Mouse (Mus musculus) induced T-regulatory cell, adult 2 months (primary cell): Measurements from ENCODE around the gene Phf1.
A peak's percentile ranks its signal among the peaks of the same experiment; 100 is the strongest.

Source experiments
- DNase-seq: peaks from one replicate; pipeline ENCODE4 v3.0.0-alpha.2; 2012; ENCODE audit warnings: low read depth

The Phf1 gene

DNA sequence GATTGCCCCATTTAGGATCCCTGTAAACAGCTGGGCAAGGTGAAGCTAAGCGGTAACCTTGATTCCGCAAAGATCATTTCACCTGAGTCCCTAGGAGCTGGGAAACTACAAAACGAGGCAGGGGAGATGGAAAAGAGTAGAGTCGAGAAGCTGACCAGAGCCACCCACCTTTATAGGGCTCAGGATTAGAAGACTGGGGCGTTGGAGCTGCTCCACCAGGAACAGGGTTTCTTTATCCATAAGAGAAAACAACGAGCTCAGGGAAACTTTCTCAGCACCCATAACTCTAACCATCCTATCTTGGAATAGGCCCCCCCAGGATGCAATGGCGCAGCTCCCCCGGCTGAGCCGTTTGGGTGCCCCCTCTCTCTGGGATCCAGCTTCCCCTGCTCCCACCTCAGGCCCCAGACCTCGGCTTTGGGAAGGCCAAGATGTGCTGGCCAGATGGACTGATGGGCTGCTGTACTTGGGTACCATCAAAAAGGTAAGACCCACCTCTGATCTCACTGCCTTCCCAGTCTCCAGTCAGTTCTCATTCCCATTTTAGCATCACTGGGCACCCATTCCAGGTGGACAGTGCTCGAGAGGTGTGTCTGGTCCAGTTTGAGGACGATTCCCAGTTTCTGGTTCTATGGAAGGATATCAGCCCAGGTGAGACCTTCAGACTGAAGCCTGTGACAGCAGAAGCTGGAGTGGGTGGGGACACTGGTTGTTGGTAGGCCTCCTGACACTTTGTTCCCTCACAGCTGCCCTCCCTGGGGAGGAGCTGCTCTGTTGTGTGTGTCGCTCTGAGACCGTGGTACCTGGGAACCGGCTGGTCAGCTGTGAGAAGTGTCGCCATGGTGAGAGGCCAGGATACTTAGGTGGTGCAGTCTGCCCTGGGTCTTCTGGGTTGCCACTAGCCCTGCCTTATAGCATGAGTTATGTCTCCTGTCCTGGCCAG, 1.3 kb downstream of the Phf1 start:
- no peak for DNase-seq

DNA sequence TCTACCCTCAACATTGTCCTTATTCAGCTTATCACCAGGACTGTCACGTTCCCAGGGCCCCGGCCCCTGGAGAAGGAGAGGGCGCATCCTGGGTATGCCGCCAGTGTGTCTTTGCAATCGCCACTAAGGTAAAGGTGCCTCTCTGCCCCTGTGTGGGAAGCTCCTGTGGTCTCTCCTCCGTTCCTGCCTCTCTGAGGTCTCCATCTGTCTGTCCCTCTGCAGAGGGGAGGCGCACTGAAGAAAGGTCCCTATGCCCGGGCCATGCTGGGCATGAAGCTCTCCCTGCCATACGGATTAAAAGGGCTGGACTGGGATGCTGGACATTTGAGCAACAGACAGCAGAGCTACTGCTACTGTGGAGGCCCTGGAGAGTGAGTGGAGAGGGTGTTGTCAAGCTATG, 2.2 kb downstream of the Phf1 start:
- no peak for DNase-seq

GRCm38 (mm10) chr17:26936453-26936852, 3.6 kb downstream of the Phf1 start:
- no peak for DNase-seq

DNA sequence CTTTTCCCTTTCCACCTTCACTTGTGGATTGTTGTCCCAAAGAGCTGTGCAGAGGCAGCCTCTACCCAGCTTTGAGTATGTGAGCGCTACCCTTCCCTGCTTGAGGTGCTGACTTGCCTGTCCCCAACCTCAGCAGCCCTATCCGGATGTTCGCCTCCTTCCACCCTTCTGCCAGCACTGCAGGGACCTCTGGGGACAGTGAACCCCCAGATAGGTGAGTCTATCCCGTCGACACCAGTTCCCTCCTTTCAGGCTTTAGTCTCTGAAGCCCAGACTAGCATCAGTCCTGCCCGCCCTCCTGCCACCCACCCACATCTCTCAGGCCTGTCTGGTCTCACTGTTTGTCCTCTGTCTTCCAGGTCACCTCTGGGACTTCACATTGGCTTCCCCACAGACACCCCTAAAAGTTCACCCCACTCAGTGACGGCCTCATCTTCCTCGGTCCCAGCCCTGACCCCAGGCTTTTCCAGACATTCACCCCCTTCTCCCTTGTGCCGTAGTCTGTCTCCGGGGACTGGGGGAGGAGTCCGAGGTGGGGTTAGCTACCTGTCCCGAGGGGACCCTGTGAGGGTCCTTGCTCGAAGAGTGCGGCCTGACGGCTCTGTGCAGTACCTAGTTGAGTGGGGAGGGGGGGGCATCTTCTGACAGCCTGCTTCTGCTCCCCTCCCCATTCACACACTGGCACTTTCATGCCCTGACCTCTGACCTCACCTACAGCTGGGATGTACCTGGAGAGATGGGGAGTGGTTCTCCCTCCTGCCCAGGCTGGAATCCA, 4.3 kb downstream of the Phf1 start:
- DNase-seq, result no peak

DNA sequence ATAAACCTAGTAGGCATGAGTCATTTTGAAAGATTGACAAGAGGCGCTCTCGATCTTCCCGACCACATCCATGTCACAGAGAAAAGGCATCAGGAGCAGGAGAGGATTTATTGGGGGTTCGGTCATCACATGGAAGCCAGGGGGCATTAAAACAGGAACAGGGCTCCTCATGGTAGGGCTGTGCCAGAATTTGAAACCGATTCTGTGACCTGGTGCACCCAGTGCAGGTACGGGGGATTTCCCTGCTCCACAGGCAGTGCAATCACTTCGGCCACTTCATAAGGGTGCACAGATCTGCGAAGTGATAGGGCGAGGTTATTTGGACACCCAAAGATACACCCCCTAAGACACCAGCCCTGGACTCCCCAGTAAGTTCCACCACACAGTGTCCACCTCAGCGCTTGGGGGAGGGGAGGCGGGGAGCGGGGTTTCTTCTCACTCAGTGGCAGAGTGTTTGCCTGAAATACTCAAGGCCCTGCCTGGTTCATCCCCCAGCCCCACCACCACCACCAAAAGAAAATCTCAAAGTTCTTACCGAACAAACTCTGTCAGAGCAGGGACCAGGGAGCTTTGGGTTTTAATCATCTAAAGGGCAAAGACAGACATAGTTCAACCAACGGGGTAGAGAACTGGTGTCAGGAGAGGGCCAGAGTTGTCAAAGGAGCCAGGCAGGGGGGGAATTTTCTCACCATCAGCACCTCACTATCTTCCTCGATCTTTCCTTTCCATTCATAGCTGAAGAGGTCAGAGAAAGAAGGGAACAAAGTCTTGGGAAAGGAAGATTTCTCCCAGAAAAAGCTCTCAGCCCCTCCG, 5.2 kb downstream of the Phf1 start:
- peak; percentile 61 for DNase-seq

GRCm38 (mm10) chr17:26938731-26939130, 5.9 kb downstream of the Phf1 start:
- DNase-seq, result no peak

DNA sequence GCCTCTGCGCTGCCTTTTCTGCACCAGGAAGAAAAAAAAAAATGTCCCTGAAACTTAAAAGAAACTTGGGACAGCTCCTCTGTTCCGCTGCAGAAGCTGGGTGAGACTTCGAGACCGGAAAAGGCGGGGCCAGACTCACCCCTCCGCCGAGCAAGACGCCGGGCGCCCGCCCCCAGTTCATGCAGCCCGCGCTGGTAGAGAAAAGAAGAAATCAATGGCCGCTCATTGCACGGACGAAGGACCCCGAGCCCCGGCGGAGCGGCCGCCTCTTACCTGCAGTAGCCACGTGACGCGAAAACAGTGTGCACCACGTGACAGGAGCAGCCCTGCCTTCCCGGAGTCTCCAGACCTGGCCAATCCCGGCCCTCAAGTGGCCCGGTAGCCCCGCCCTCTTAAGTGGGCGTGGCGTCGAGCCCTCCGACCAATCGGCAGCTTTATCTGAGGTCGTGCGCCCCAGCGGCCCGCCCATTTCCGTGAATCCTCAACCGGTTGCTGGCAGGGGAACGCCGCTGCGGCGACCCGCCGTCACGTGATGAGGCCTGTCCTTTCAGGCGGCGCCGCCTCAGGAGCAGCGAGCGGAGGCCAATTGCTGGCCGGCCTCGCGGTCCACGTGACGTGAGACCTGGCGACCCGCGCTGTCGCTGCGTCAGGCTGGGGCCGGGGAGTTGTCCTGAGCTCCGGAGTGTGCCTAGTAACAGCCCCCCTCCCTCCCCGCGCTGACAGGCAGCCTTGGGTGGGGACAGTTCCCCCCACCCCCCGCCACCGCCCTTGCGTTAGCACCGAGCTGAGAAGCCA, 6.5 kb downstream of the Phf1 start, which contains the start of gene Cuta:
Cuta (minus strand) TSS at position 392 of the 795 bp plus-strand sequence.
- peak; percentile 100 for DNase-seq

- no peak for DNase-seq
Measured at GRCm38 (mm10) chr17:26939973-26940300, 7.1 kb downstream of the Phf1 start.

DNA sequence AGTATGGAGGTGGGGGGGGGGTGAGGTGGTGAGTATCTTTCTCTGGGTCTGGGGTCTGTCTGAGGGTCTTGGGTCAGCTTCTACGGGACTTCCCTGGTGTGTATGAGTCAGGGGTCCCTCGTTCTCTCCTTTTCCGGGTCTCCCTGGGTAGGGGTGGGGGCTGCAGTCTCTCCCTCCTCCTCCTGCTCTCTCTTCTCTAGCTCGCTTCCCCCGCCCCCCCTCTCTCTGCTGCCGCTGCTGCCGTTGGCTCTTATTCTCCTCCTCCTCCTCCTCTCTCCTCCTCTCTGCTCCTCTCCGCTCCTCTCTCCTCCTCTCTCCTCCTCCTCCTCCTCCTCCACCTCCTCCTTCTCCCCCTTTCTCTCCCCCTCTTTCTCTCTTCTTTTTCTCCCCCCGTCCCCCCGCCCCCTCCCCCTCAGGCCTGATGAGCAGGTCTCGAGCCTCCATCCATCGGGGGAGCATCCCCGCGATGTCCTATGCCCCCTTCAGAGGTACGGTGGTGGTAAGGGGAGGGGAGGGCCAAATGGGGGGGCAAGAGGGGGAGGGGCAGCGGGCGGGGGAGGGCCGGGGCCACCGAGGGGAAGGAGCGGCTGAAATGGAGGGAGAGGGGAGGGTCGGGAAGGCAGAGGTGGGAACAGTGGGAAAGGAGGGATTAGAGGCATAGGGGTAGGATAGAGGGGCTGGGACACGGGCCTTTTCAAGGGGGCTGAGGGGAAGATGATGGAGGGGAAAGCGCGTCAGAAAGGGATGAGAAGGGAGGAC, 8.4 kb downstream of the Phf1 start, which contains the start of gene Syngap1:
Syngap1 (plus strand) TSS at position 223 of the 759 bp plus-strand sequence.
- DNase-seq, result peak; percentile 36

DNA sequence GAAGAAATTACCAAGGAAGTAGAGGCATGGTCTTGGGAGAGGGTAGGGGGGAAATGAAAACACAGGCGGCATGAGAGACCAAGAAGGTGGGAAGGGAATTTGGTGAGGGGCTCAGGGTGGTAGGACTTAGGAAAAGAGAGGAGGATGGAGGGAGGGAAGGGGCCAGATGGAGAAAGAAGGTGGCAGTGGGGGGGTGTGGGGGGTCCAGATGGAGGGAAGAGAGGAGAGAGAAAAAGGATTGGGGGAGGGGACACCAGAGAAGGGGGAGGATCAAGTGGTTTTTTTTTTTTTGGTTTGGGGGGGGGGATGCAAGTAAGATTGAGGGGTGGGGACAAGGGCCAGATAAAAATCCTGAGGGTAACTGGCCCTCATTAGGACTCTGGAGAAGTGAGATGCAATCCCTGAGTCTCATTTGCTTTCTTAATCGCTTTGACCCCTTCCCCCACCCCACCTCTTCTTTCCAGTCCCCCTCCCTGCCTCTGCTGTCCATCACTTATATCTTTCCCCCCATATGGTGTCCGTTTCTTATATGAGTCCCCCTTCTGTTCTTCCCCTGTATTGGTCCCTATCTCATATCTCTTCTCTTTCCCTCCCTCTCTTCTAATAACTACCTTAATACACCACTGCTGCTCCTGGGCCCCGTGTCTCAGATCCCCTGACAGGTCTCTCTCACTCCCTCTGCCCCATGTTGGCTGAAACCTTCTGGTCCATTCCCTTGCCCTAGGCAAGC, 9.2 kb downstream of the Phf1 start:
- peak; percentile 25 for DNase-seq

- DNase-seq, result no peak
Measured at GRCm38 (mm10) chr17:26945824-26946495, 13.1 kb downstream of the Phf1 start.

- DNase-seq, result no peak
Measured at GRCm38 (mm10) chr17:26946567-26946966, 13.7 kb downstream of the Phf1 start.

DNA sequence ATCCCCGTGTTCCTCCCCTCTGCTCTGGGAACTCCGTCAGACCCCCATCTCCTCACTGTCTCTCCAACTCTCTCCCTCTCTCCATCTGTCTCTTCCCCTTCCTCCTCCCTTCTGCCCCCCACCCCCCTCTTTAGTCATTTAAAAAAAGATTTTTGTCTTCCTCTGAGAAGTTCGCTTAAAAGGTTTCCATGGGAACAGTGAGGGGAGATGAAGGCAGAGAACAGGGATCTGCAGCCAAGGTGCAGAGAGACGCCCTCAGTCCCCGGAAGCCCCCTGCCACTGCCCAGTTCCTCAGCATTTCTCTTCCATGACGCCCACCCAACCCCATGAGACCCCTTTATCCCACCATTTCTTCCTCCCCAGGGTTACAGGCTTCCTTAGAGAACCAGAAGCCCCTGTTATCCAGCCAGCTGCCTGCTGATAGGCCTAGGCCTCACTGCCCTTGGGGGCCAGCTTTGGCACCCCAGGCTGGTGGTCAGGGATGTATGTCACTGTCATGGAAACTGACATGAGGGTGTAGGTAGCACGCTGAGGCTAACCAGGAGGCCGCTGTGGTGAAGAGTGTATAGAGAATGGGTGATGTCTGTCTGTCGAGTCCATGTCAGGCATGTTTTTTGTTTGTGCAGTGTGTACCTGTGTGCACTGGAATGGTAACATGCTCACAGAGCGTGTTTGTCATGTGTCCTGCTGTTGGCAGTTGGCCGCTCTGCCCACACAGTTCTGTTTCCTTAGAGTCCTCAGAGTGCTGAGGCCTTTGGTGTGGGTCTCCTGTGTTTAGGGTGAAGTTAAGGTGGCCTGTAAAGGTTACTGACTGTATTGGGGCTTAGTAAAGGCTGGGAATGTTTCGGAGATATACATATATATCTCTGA, 14.6 kb downstream of the Phf1 start:
- no peak for DNase-seq

DNA sequence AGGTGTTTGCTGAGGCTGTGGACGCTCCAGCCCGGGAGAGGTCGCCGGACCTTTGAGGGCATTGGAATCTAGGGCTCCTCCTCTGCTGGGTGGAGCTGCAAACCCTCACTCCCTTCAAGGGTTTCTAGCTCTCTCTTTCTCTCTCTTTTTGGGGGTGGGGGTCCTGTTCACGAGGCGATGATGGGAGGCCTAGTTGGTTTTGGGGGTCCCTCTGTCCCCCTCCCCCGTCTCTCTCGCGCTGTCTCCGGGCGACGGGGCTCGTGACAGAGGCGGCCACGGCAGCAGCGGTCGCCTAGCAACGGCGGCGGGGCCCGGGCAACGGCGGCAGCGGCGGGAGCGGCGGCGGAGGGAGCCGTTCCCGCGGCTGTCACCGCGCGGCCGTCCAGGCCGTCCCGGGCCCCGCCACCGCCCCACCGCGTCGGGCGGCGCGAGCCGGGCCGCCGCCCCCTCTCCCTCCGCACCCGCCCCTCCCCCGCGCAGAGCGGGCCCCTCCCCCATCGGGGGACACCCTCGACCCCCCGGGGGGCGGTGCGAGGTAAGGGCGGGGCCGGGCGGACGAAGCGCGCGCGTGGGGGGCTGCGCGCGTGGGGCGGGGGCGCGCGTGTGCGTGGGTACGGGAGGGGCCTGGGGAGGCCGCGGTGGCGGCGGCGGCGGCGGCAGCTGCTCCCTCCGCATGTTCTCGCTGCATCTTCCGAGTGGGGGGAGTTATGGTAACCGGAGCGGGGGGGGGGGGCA, 15.6 kb downstream of the Phf1 start:
- peak; percentile 53 for DNase-seq

GRCm38 (mm10) chr17:26949051-26949577, 16.3 kb downstream of the Phf1 start:
- DNase-seq, result peak; percentile 57

- no peak for DNase-seq
Measured at GRCm38 (mm10) chr17:26949866-26950265, 17.0 kb downstream of the Phf1 start.

- no peak for DNase-seq
Measured at GRCm38 (mm10) chr17:26950560-26951288, 17.9 kb downstream of the Phf1 start.
